Mouse (Mus musculus) neural tube, embryonic 12.5 days (tissue): Measurements from ENCODE around the gene Mecp2. TPM values are rescaled to one million over a fixed set of nuclear protein-coding genes. Genes with fewer than 3 reads are reported as not detected.
"Not testable (repeated sequence)": the region's sequence is repeated elsewhere in the genome, so short reads cannot be mapped to it uniquely, and the experiment has no call there.

Source experiments
- ATAC-seq: fragments of 200-750 bp; cut with Nextera tagmentation; 2 replicates; pipeline ENCODE4 v1.8.0; 2017; ENCODE audit warnings: low read depth, mild to moderate bottlenecking, moderate TSS enrichment, moderate library complexity; ENCODE audit not compliant: low FRiP score
- H3K27ac ChIP-seq: fragments of 300-500 bp; sonication (generic); 2 replicates; pipeline ENCODE4 v1.5.1; 2016
- H3K27me3 ChIP-seq: fragments of 300-500 bp; sonication (generic); replicated peaks from 2 replicates; pipeline ENCODE4 v1.6.1; 2016; ENCODE audit warnings: mild to moderate bottlenecking
- H3K36me3 ChIP-seq: fragments of 300-500 bp; sonication (generic); 2 replicates; pipeline ENCODE4 v1.6.1; 2016; ENCODE audit warnings: mild to moderate bottlenecking
- H3K4me1 ChIP-seq: fragments of 300-500 bp; sonication (generic); 2 replicates; pipeline ENCODE4 v1.6.1; 2016
- H3K4me2 ChIP-seq: fragments of 300-500 bp; sonication (generic); replicated peaks from 2 replicates; pipeline ENCODE4 v1.6.1; 2016; ENCODE audit warnings: mild to moderate bottlenecking
- H3K4me3 ChIP-seq: fragments of 300-500 bp; sonication (generic); 2 replicates; pipeline ENCODE4 v1.5.1; 2016
- H3K9ac ChIP-seq: fragments of 300-500 bp; sonication (generic); 2 replicates; pipeline ENCODE4 v1.6.1; 2016; ENCODE audit warnings: mild to moderate bottlenecking
- H3K9me3 ChIP-seq: fragments of 300-500 bp; sonication (generic); 2 replicates; pipeline ENCODE4 v1.6.1; 2016; ENCODE audit warnings: mild to moderate bottlenecking
- WGBS: fragments of 180-500 bp; shearing (Covaris S2); methylation state at CpG from one replicate; pipeline ENCODE4 v1.1.7; 2016; 5-methylcytosine and 5-hydroxymethylcytosine counted together
- polyA plus RNA-seq: library from polyadenylated mRNA; unstranded; fragments of >200 nt; fragmentation: Nextera tagmentation; extraction: Ambion mirVana; gene quantifications from 2 replicates; pipeline ENCODE4 v1.2.1, GENCODE M21; 2016

The Mecp2 gene
- polyA plus RNA-seq: 14.4 and 14.5 TPM in 2 replicates

- H3K27ac ChIP-seq, H3K9ac ChIP-seq, H3K27me3 ChIP-seq, H3K4me2 ChIP-seq, H3K9me3 ChIP-seq, H3K4me3 ChIP-seq, H3K4me1 ChIP-seq, ATAC-seq, H3K36me3 ChIP-seq: not testable (repeated sequence)
- 37% methylated on average over 1 of the region's 1 CpGs for WGBS
Observed at GRCm38 (mm10) chrX:74135263-74135662, at the start of gene Mecp2. Gene Mecp2 (minus strand): TSS chrX:74135363.

- Histone ChIP-seq H3K9ac (no peak within 1 kb of the TSS), H3K4me1 (no peaks in the 10 kb centered on the region), H3K9me3 (no peaks in the 10 kb centered on the region), H3K27ac (no peak within 1 kb of the TSS), H3K4me2 (no peak within 1 kb of the TSS), H3K36me3 (no peaks in the 10 kb centered on the region), H3K27me3 (no peaks in the 10 kb centered on the region), H3K4me3 (no peak within 1 kb of the TSS)
- 90% methylated on average over 17 of the region's 17 CpGs for WGBS
- ATAC-seq: no peak
Observed at GRCm38 (mm10) chrX:74176959-74177358, 41.8 kb upstream of the Mecp2 start, which contains the start of gene Tktl1. Gene Tktl1 (plus strand): TSS chrX:74177259.

GRCm38 (mm10) chrX:74167738-74168137 lies 32.6 kb upstream of the Mecp2 start, which contains the start of gene Tex28:
Gene Tex28 (minus strand): TSS chrX:74167838.
- Histone ChIP-seq H3K27ac (no peak within 1 kb of the TSS), H3K36me3 (no peaks in the 10 kb centered on the region), H3K27me3 (no peaks in the 10 kb centered on the region), H3K9me3 (no peaks in the 10 kb centered on the region), H3K4me3 (no peak within 1 kb of the TSS), H3K4me2 (no peak within 1 kb of the TSS), H3K4me1 (no peaks in the 10 kb centered on the region), H3K9ac (no peak within 1 kb of the TSS)
- WGBS: 83% methylated on average over 1 of the region's 1 CpGs
- no peak for ATAC-seq

- H3K9ac ChIP-seq: no peak within 1 kb of the TSS
- no peaks in the 10 kb centered on the region for H3K4me1 ChIP-seq
- no peaks in the 10 kb centered on the region for H3K36me3 ChIP-seq
- no peak within 1 kb of the TSS for H3K4me2 ChIP-seq
- H3K4me3 ChIP-seq: no peak within 1 kb of the TSS
- no peaks in the 10 kb centered on the region for H3K9me3 ChIP-seq
- no peak within 1 kb of the TSS for H3K27ac ChIP-seq
- no peaks in the 10 kb centered on the region for H3K27me3 ChIP-seq
- ATAC-seq: no peak
Observed at GRCm38 (mm10) chrX:74127164-74127563, 8.0 kb downstream of the Mecp2 start, which contains the start of gene Opn1mw. Gene Opn1mw (plus strand): TSS chrX:74127464.

GRCm38 (mm10) chrX:74124975-74125374 lies 10.2 kb downstream of the Mecp2 start:
- H3K9me3 ChIP-seq: no peaks in the 10 kb centered on the region
- no peak overlapping the region for H3K4me3 ChIP-seq
- WGBS: 53% methylated on average over 2 of the region's 2 CpGs
- H3K9ac ChIP-seq: no peak overlapping the region
- no peaks in the 10 kb centered on the region for H3K4me1 ChIP-seq
- no peaks in the 10 kb centered on the region for H3K27me3 ChIP-seq
- no peak overlapping the region for H3K4me2 ChIP-seq
- no peak overlapping the region for H3K27ac ChIP-seq
- H3K36me3 ChIP-seq: no peaks in the 10 kb centered on the region
- ATAC-seq: no peak

GRCm38 (mm10) chrX:74115511-74115910 lies 19.7 kb downstream of the Mecp2 start:
- H3K36me3 ChIP-seq: no peaks in the 10 kb centered on the region
- no peak; the same call in 1 of the 2 replicates for ATAC-seq
- no peak overlapping the region for H3K4me3 ChIP-seq
- H3K4me1 ChIP-seq: no peaks in the 10 kb centered on the region
- WGBS: 17% methylated on average over 10 of the region's 10 CpGs
- H3K27me3 ChIP-seq: no peaks in the 10 kb centered on the region
- H3K27ac ChIP-seq: no peak overlapping the region
- no peak overlapping the region for H3K9ac ChIP-seq
- no peaks in the 10 kb centered on the region for H3K9me3 ChIP-seq
- peak overlapping the region; percentile 39 for H3K4me2 ChIP-seq

- Histone ChIP-seq H3K27ac (no peak overlapping the region), H3K9me3 (no peaks in the 10 kb centered on the region), H3K4me2 (no peak overlapping the region), H3K4me1 (no peaks in the 10 kb centered on the region), H3K9ac (no peak overlapping the region), H3K27me3 (no peaks in the 10 kb centered on the region), H3K36me3 (no peaks in the 10 kb centered on the region), H3K4me3 (no peak overlapping the region)
- no peak for ATAC-seq
Observed at GRCm38 (mm10) chrX:74114036-74114435, 21.1 kb downstream of the Mecp2 start.

GRCm38 (mm10) chrX:74108747-74109146 lies 26.4 kb downstream of the Mecp2 start:
- Histone ChIP-seq H3K27ac (no peak overlapping the region), H3K36me3 (no peaks in the 10 kb centered on the region), H3K9me3 (no peaks in the 10 kb centered on the region), H3K9ac (no peak overlapping the region), H3K27me3 (no peaks in the 10 kb centered on the region), H3K4me3 (no peak overlapping the region), H3K4me2 (no peak overlapping the region), H3K4me1 (no peaks in the 10 kb centered on the region)
- 42% methylated on average over 3 of the region's 3 CpGs for WGBS
- ATAC-seq: no peak

- Histone ChIP-seq H3K27me3 (no peaks in the 10 kb centered on the region), H3K9ac (no peak overlapping the region), H3K4me2 (no peak overlapping the region), H3K36me3 (no peaks in the 10 kb centered on the region), H3K4me1 (no peaks in the 10 kb centered on the region), H3K4me3 (no peak overlapping the region), H3K27ac (no peak overlapping the region), H3K9me3 (no peaks in the 10 kb centered on the region)
- ATAC-seq: no peak
- 46% methylated on average over 2 of the region's 2 CpGs for WGBS
Observed at GRCm38 (mm10) chrX:74105916-74106315, 29.2 kb downstream of the Mecp2 start.

GRCm38 (mm10) chrX:74103457-74104188 lies 31.5 kb downstream of the Mecp2 start:
- no peaks in the 10 kb centered on the region for H3K9me3 ChIP-seq
- H3K4me1 ChIP-seq: no peaks in the 10 kb centered on the region
- no peaks in the 10 kb centered on the region for H3K27me3 ChIP-seq
- no peak for ATAC-seq
- H3K36me3 ChIP-seq: no peaks in the 10 kb centered on the region
- H3K4me2 ChIP-seq: no peak overlapping the region
- H3K27ac ChIP-seq: no peak overlapping the region
- 61% methylated on average over 4 of the region's 4 CpGs for WGBS
- H3K9ac ChIP-seq: no peak overlapping the region
- no peak overlapping the region for H3K4me3 ChIP-seq

GRCm38 (mm10) chrX:74095130-74095529 lies 40.0 kb downstream of the Mecp2 start:
- no peak overlapping the region for H3K27ac ChIP-seq
- no peaks in the 10 kb centered on the region for H3K27me3 ChIP-seq
- H3K36me3 ChIP-seq: no peaks in the 10 kb centered on the region
- H3K4me2 ChIP-seq: no peak overlapping the region
- no peak overlapping the region for H3K9ac ChIP-seq
- ATAC-seq: no peak
- 73% methylated on average over 1 of the region's 1 CpGs for WGBS
- H3K9me3 ChIP-seq: no peaks in the 10 kb centered on the region
- H3K4me1 ChIP-seq: no peaks in the 10 kb centered on the region
- no peak overlapping the region for H3K4me3 ChIP-seq

GRCm38 (mm10) chrX:74085601-74086038 lies 49.5 kb downstream of the Mecp2 start:
- Histone ChIP-seq H3K36me3 (no peaks in the 10 kb centered on the region), H3K4me3 (peak overlapping the region; percentile 55), H3K4me2 (peak overlapping the region; percentile 63), H3K9ac (peak overlapping the region; percentile 81), H3K27me3 (no peaks in the 10 kb centered on the region), H3K27ac (peak overlapping the region; percentile 91), H3K4me1 (no peaks in the 10 kb centered on the region), H3K9me3 (no peaks in the 10 kb centered on the region)
- ATAC-seq: peak; percentile 99
- WGBS: 14% methylated on average over 27 of the region's 27 CpGs
